ENCODE assay signal across 8 mouse cellular contexts in genomic region chr5:30606424-30607073, GRCm38 (mm10). TPM values are rescaled to one million over a fixed set of nuclear protein-coding genes. Genes with fewer than 3 reads are reported as not detected.
A peak's percentile ranks its signal among the peaks of the same experiment; 100 is the strongest.
DNase-seq lines count a peak whose midpoint lies in the region; ATAC-seq and TF ChIP-seq lines count a peak whose summit lies in the region.

No protein-coding gene starts in this region.

- H3K4me1 ChIP-seq in forebrain, embryonic 15.5 days: peaks cover 14% of the 10 kb centered on the region
- no peaks in the 10 kb centered on the region for H3K4me1 ChIP-seq in forebrain, embryonic 11.5 days (replicated peaks; ENCODE audit: control insufficient read depth, insufficient read depth, low read length)
- no peaks in the 10 kb centered on the region for H3K4me1 ChIP-seq in lung, postnatal 0 days (ENCODE audit: insufficient read depth, low read depth, low read length)

- no peak for TF ChIP-seq CTCF in lung, postnatal 0 days (IDR thresholded peaks at IDR 0.05)

- no peak overlapping the region for H3K4me3 ChIP-seq in forebrain, embryonic 15.5 days
- H3K4me3 ChIP-seq in forebrain, embryonic 11.5 days (ENCODE audit: low read depth, low read length): no peak overlapping the region
- no peak overlapping the region for H3K4me3 ChIP-seq in lung, postnatal 0 days (ENCODE audit: low read depth, low read length)

- no peak overlapping the region for H3K4me2 ChIP-seq in forebrain, embryonic 15.5 days (replicated peaks)
- H3K4me2 ChIP-seq in forebrain, embryonic 11.5 days (ENCODE audit: low read depth, low read length, severe bottlenecking): no peak overlapping the region
- no peak overlapping the region for H3K4me2 ChIP-seq in lung, postnatal 0 days (replicated peaks; ENCODE audit: low read depth, low read length)

- 57% methylated on average over 16 of the region's 16 CpGs for WGBS in forebrain, embryonic 15.5 days
- 76% methylated on average over 16 of the region's 16 CpGs for WGBS in forebrain, embryonic 11.5 days
- 77% methylated on average over 16 of the region's 16 CpGs for WGBS in lung, postnatal 0 days

- no peak for DNase-seq in forebrain, embryonic 11.5 days (ENCODE audit: low spot score)
- DNase-seq in cerebellum, adult 9-10 months: peak; percentile 98
- peak; percentile 71 for DNase-seq in heart, adult 8-10 months (ENCODE audit: low spot score)
- DNase-seq in left cerebral cortex, adult 18-20 months (ENCODE audit: low spot score in 2 of 2): peak; percentile 79 to 86
- no peak for DNase-seq in thymus, postnatal 14 days
- no peak for DNase-seq in lung, postnatal 0 days (ENCODE audit: low spot score)
- DNase-seq in spleen, postnatal 36 days (ENCODE audit: low spot score in 2 of 2): no peak

- no peaks in the 10 kb centered on the region for H3K27me3 ChIP-seq in forebrain, embryonic 15.5 days
- H3K27me3 ChIP-seq in forebrain, embryonic 11.5 days (ENCODE audit: control insufficient read depth, insufficient read depth, low read length): no peaks in the 10 kb centered on the region
- H3K27me3 ChIP-seq in lung, postnatal 0 days (replicated peaks; ENCODE audit: insufficient read depth, low read length): no peaks in the 10 kb centered on the region

- peak overlapping the region; percentile 42; the same call in 1 of the 2 replicates for H3K27ac ChIP-seq in forebrain, embryonic 15.5 days (replicated peaks)
- no peak overlapping the region for H3K27ac ChIP-seq in forebrain, embryonic 11.5 days (ENCODE audit: low read depth, low read length)
- H3K27ac ChIP-seq in lung, postnatal 0 days (ENCODE audit: low read length): no peak overlapping the region

- ATAC-seq in forebrain, embryonic 15.5 days (replicated peaks): peak; percentile 75
- ATAC-seq in forebrain, embryonic 11.5 days (replicated peaks; ENCODE audit: low FRiP score): no peak
- no peak for ATAC-seq in lung, postnatal 0 days

- no peak overlapping the region for H3K9ac ChIP-seq in forebrain, embryonic 15.5 days (replicated peaks)
- no peak overlapping the region for H3K9ac ChIP-seq in forebrain, embryonic 11.5 days (ENCODE audit: low read length)
- H3K9ac ChIP-seq in lung, postnatal 0 days (replicated peaks; ENCODE audit: low read depth): no peak overlapping the region

- H3K9me3 ChIP-seq in forebrain, embryonic 15.5 days: no peaks in the 10 kb centered on the region
- H3K9me3 ChIP-seq in forebrain, embryonic 11.5 days (ENCODE audit: control insufficient read depth, low read length): no peaks in the 10 kb centered on the region
- no peaks in the 10 kb centered on the region for H3K9me3 ChIP-seq in lung, postnatal 0 days (ENCODE audit: low read length)

- H3K36me3 ChIP-seq in forebrain, embryonic 15.5 days: no peaks in the 10 kb centered on the region
- H3K36me3 ChIP-seq in forebrain, embryonic 11.5 days (ENCODE audit: control insufficient read depth, insufficient read depth, low read length): no peaks in the 10 kb centered on the region
- no peaks in the 10 kb centered on the region for H3K36me3 ChIP-seq in lung, postnatal 0 days (ENCODE audit: insufficient read depth, low read length)

- no peak for TF ChIP-seq EP300 in lung, postnatal 0 days (IDR thresholded peaks at IDR 0.05)

RNA-seq across cellular contexts. Expression of gene Kcnk3, which starts 18.6 kb away (rescaled TPM):
- 2.3 and 3.1 TPM in 2 replicates for polyA plus RNA-seq in forebrain, embryonic 15.5 days (2015; fragmentation: Nextera tagmentation; extraction: Ambion mirVana)
- 0.20 and 0.24 TPM in 2 replicates for polyA plus RNA-seq in forebrain, embryonic 11.5 days (2014; fragmentation: Nextera tagmentation; extraction: Ambion mirVana)
- 100 to 1,000 TPM; 268 to 282 (median 276) TPM for total RNA-seq in heart, adult 8-10 months (2022)
- 10 to 100 TPM; 22.6 to 24.2 TPM for total RNA-seq in left cerebral cortex, adult 18-20 months (2021)
- 28.6 and 35.7 TPM in 2 replicates for polyA plus RNA-seq in lung, postnatal 0 days (2015; fragmentation: Nextera tagmentation; extraction: Ambion mirVana)

RNA-seq across cellular contexts. Expression of gene Slc35f6, which starts 41.2 kb away (rescaled TPM):
- polyA plus RNA-seq in forebrain, embryonic 15.5 days (2015; fragmentation: Nextera tagmentation; extraction: Ambion mirVana): 28.0 and 31.1 TPM in 2 replicates
- 24.1 and 28.3 TPM in 2 replicates for polyA plus RNA-seq in forebrain, embryonic 11.5 days (2014; fragmentation: Nextera tagmentation; extraction: Ambion mirVana)
- total RNA-seq in heart, adult 8-10 months (2022): 10 to 100 TPM; 48.3 to 60.9 (median 54.9) TPM
- total RNA-seq in left cerebral cortex, adult 18-20 months (2021): 10 to 100 TPM; 39.6 to 41.6 TPM
- 30.1 and 34.5 TPM in 2 replicates for polyA plus RNA-seq in lung, postnatal 0 days (2015; fragmentation: Nextera tagmentation; extraction: Ambion mirVana)

Comparison
In these comparisons a context has a peak if more than half of its experiments do, and no peak if none do; other contexts are left out.
1. DNase-seq: peak in cerebellum, adult 9-10 months (single experiment), heart, adult 8-10 months (single experiment) and left cerebral cortex, adult 18-20 months (2 of 2); none in forebrain, embryonic 11.5 days (single experiment), thymus, postnatal 14 days (single experiment), lung, postnatal 0 days (single experiment) and spleen, postnatal 36 days (0 of 2).